Mouse (Mus musculus): ENCODE results near the gene Hif3a.

GRCm38 (mm10) chr7:17050491-17050890, 11.7 kb downstream of the Hif3a start:
- TF ChIP-seq KAT2A (conservative IDR thresholded peaks at IDR 0.05; ENCODE audit: low read depth, low read length) (no peak), POLR2A (IDR thresholded peaks at IDR 0.05; ENCODE audit: control insufficient read depth in 1 of 2, insufficient read depth in 1 of 2, low read depth in 1 of 2, low read length in 2 of 2, poor library complexity in 1 of 2) (no peak), MAFK (IDR thresholded peaks at IDR 0.05; ENCODE audit: borderline replicate concordance, low read depth, low read length) (no peak)

Data from MEL (cell line).